Mouse (Mus musculus) monocyte, adult 5-6 weeks (primary cell): ENCODE measurements around the gene Tmem219. TPM values are rescaled to one million over a fixed set of nuclear protein-coding genes. Genes with fewer than 3 reads are reported as not detected.

Experiments used
- ATAC-seq: fragments of 153-309, 156-312 bp; replicated peaks from 2 replicates; pipeline ENCODE4 v1.8.0; 2017; ENCODE audit warnings: mild to moderate bottlenecking; ENCODE audit not compliant: low TSS enrichment, insufficient number of reproducible peaks, severe bottlenecking, poor library complexity, low FRiP score
- total RNA-seq: library from RNA; stranded (forward); fragments of 200-1000, 200-491, 200-594 nt; gene quantifications from 3 replicates; pipeline ENCODE4 v1.2.3, GENCODE M21; 2017

The Tmem219 gene
- total RNA-seq, 1 experiment from 2014 or later = 43.2 TPM

GRCm38 (mm10) chr7:126877239-126877638, 45.5 kb downstream of the Tmem219 start:
- ATAC-seq = no peak

- ATAC-seq = no peak
These were observed 52.2 kb downstream of the Tmem219 start for GRCm38 (mm10) chr7:126870520-126870891.

- no peak for ATAC-seq
These were observed 52.8 kb downstream of the Tmem219 start for GRCm38 (mm10) chr7:126869780-126870519.

GRCm38 (mm10) chr7:126868003-126868402, 54.7 kb downstream of the Tmem219 start:
- ATAC-seq = no peak

- ATAC-seq = no peak
These were observed 55.2 kb downstream of the Tmem219 start for GRCm38 (mm10) chr7:126867534-126867933.

- ATAC-seq = no peak
These were observed 58.9 kb downstream of the Tmem219 start for GRCm38 (mm10) chr7:126863791-126864190.

- peak; percentile 47 for ATAC-seq
These were observed 60.5 kb downstream of the Tmem219 start, which contains the start of gene Ino80e for GRCm38 (mm10) chr7:126862147-126862784. Gene Ino80e, minus strand, starts transcription at chr7:126862377.

- peak; percentile 88 for ATAC-seq
These were observed 61.1 kb downstream of the Tmem219 start, which contains the start of gene Hirip3 for GRCm38 (mm10) chr7:126861429-126862130. Gene Hirip3, plus strand, starts transcription at chr7:126861972.

GRCm38 (mm10) chr7:126860987-126861386, 61.7 kb downstream of the Tmem219 start:
- ATAC-seq = no peak

- no peak for ATAC-seq
These were observed 65.8 kb downstream of the Tmem219 start for GRCm38 (mm10) chr7:126856741-126857420.

GRCm38 (mm10) chr7:126855641-126856040, 67.1 kb downstream of the Tmem219 start:
- no peak for ATAC-seq

GRCm38 (mm10) chr7:126853454-126853853, 69.3 kb downstream of the Tmem219 start:
- no peak for ATAC-seq

GRCm38 (mm10) chr7:126851192-126851591, 71.5 kb downstream of the Tmem219 start:
- ATAC-seq = no peak

- no peak for ATAC-seq
These were observed 72.6 kb downstream of the Tmem219 start for GRCm38 (mm10) chr7:126850161-126850560.

- no peak for ATAC-seq
These were observed 73.9 kb downstream of the Tmem219 start for GRCm38 (mm10) chr7:126848794-126849193.

GRCm38 (mm10) chr7:126847421-126848398, 75.0 kb downstream of the Tmem219 start:
- ATAC-seq = no peak

GRCm38 (mm10) chr7:126847116-126847420, 75.6 kb downstream of the Tmem219 start, which contains the start of gene Doc2a:
Gene Doc2a, plus strand, starts transcription at chr7:126847416.
- no peak for ATAC-seq

- no peak for ATAC-seq
These were observed 77.2 kb downstream of the Tmem219 start for GRCm38 (mm10) chr7:126845516-126845915.
